ENCODE assay signal across 8 mouse cellular contexts in the genomic region with DNA sequence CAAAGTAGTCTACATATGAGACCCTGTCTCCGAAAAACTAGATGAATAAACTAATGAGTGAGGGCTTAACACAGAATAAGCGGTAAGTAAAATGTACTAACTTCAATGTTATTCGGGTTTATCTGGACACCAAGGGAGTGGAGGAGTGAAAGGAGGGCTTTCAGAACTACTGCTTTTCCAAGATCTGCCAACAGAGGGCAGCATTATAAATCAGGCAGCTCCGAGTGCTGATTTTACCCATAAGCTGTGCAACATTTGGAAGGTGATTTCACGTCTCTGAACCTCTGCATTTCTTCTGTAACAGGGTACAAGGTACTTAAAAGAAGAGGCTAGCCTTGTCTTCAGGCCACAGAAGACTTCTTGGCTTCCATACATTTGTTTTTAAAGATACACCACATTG.
A peak's percentile ranks its signal among the peaks of the same experiment; 100 is the strongest.
DNase-seq lines count a peak whose midpoint lies in the region.

No protein-coding gene starts in this region.

- peak; percentile 25 to 28 for DNase-seq in adrenal gland, adult 18-20 months (ENCODE audit: low spot score in 2 of 2)
- DNase-seq in adrenal gland, postnatal 25 days, result no peak
- DNase-seq in layer of hippocampus, adult 11-12 months (ENCODE audit: low spot score), result peak; percentile 39
- DNase-seq in layer of hippocampus, adult 8-10 months (ENCODE audit: low spot score in 2 of 2), result no peak
- peak; percentile 39 for DNase-seq in adrenal gland, postnatal 10 days
- DNase-seq in lung, postnatal 25 days (ENCODE audit: low spot score), result peak; percentile 18
- no peak for DNase-seq in spleen, adult 12 weeks (ENCODE audit: low spot score)
- DNase-seq in right cerebral cortex, postnatal 36 days (ENCODE audit: low spot score in 2 of 2), result no peak

Comparison
In these comparisons a context has a peak if more than half of its experiments do, and no peak if none do; other contexts are left out.
1. DNase-seq: peak in adrenal gland, adult 18-20 months (2 of 2), layer of hippocampus, adult 11-12 months (single experiment), adrenal gland, postnatal 10 days (single experiment) and lung, postnatal 25 days (single experiment); none in adrenal gland, postnatal 25 days (single experiment), layer of hippocampus, adult 8-10 months (0 of 2), spleen, adult 12 weeks (single experiment) and right cerebral cortex, postnatal 36 days (0 of 2).